Mouse (Mus musculus) midbrain, embryonic 11.5 days (tissue): ENCODE measurements at regions not wholly inside any gene's neighbourhood (a gene's known extent, or its start where the extent isn't known, plus 50 kb on each side); places are given as distances from the start of the nearest gene placed in this dataset.
A peak's percentile ranks its signal among the peaks of the same experiment; 100 is the strongest.

Source experiments
- ATAC-seq: fragments of 200-750 bp; cut with Nextera tagmentation; 2 replicates; pipeline ENCODE4 v1.8.0; 2017; ENCODE audit warnings: moderate TSS enrichment, moderate library complexity; ENCODE audit not compliant: low FRiP score
- DNase-seq: peaks from one replicate; pipeline ENCODE4 v3.0.0; 2015; ENCODE audit warnings: low spot score; ENCODE audit errors: missing footprints
- H3K27ac ChIP-seq: fragments of 300-500 bp; sonication (generic); 2 replicates; pipeline ENCODE4 v1.5.1; 2014; ENCODE audit warnings: low read depth, low read length
- H3K27me3 ChIP-seq: fragments of 300-500 bp; sonication (generic); 2 replicates; pipeline ENCODE4 v1.6.1; 2014; ENCODE audit warnings: mild to moderate bottlenecking, low read length, moderate library complexity, mixed read lengths; ENCODE audit not compliant: control insufficient read depth, insufficient read depth
- H3K36me3 ChIP-seq: fragments of 300-500 bp; sonication (generic); 2 replicates; pipeline ENCODE4 v1.6.1; 2014; ENCODE audit warnings: mild to moderate bottlenecking, low read length, moderate library complexity, mixed read lengths; ENCODE audit not compliant: control insufficient read depth, insufficient read depth
- H3K4me1 ChIP-seq: fragments of 300-500 bp; sonication (generic); 2 replicates; pipeline ENCODE4 v1.6.1; 2014; ENCODE audit warnings: low read length; ENCODE audit not compliant: control insufficient read depth, insufficient read depth
- H3K4me2 ChIP-seq: fragments of 300-500 bp; sonication (generic); 2 replicates; pipeline ENCODE4 v1.6.1; 2014; ENCODE audit warnings: mild to moderate bottlenecking, moderate library complexity
- H3K4me3 ChIP-seq: fragments of 300-500 bp; sonication (generic); 2 replicates; pipeline ENCODE4 v1.5.1; 2014; ENCODE audit warnings: low read depth, low read length
- H3K9ac ChIP-seq: fragments of 300-500 bp; sonication (generic); 2 replicates; pipeline ENCODE4 v1.6.1; 2014; ENCODE audit warnings: low read length
- H3K9me3 ChIP-seq: fragments of 300-500 bp; sonication (generic); 2 replicates; pipeline ENCODE4 v1.6.1; 2016; ENCODE audit warnings: low read length; ENCODE audit not compliant: control insufficient read depth
- WGBS: fragments of 180-500 bp; shearing (Covaris S2); extraction: QIAGEN DNeasy Blood & Tissue Kit; methylation state at CpG from one replicate; pipeline ENCODE4 v1.1.7; 2014; 5-methylcytosine and 5-hydroxymethylcytosine counted together

GRCm38 (mm10) chr9:72166084-72166483, 54.4 kb upstream of the Tcf12 start:
- H3K4me3 ChIP-seq: no peak overlapping the region
- ATAC-seq: no peak
- no peak for DNase-seq
- H3K4me1 ChIP-seq: peaks cover 10% of the 10 kb centered on the region
- H3K36me3 ChIP-seq: no peaks in the 10 kb centered on the region
- WGBS: 86% methylated on average over 5 of the region's 5 CpGs
- H3K9me3 ChIP-seq: no peaks in the 10 kb centered on the region
- no peak overlapping the region for H3K4me2 ChIP-seq
- no peaks in the 10 kb centered on the region for H3K27me3 ChIP-seq
- H3K9ac ChIP-seq: no peak overlapping the region
- no peak overlapping the region for H3K27ac ChIP-seq

DNA sequence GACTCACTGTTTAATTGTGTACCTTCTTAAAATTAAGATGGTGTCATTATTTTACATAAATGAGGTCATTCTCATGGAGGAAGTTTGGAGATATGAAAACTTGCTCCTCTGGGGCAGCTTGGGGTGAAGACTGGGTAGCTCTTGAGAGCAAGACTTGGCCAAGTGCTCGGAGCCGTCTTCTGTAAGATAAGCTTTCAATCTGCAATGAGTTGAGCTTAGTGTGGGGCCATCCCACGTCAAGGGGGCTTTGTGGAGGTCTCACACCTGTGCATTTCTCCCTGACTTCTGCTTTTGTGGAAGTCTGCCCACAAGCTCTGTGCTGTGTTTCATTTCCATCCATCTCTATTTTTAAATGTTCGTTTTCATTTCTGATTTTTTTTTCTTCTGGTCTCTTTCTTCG, 54.9 kb upstream of the Tcf12 start:
- no peaks in the 10 kb centered on the region for H3K9me3 ChIP-seq
- no peak overlapping the region for H3K27ac ChIP-seq
- peaks cover 10% of the 10 kb centered on the region for H3K4me1 ChIP-seq
- ATAC-seq (no peak), DNase-seq (no peak)
- no peak overlapping the region for H3K4me3 ChIP-seq
- H3K27me3 ChIP-seq: no peaks in the 10 kb centered on the region
- H3K36me3 ChIP-seq: no peaks in the 10 kb centered on the region
- no peak overlapping the region for H3K9ac ChIP-seq
- H3K4me2 ChIP-seq: no peak overlapping the region
- WGBS: 82% methylated on average over 5 of the region's 5 CpGs

DNA sequence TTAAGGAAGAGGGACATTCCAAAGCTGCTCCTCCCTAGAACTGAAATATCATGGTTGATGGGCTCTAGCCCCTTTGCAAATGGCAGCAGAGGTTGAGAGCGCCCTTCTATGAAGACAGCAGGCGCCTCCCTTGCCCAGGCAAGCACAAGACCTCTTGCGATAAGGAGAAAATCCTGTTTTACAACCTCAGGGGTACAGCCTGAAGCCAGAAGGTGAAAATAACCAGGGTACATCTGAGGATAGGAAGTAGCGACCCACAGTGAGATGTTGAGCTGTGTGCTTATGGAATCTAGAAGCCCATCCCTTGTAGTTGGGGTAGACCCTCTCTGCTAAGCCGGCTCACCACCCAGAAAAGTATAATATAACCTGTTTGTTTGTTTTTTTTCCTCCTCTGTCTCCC, 57.6 kb upstream of the Tcf12 start:
- DNase-seq (peak; percentile 91), ATAC-seq (no peak; the same call in 1 of the 2 replicates)
- Histone ChIP-seq H3K4me3 (no peak overlapping the region), H3K36me3 (no peaks in the 10 kb centered on the region), H3K27me3 (no peaks in the 10 kb centered on the region), H3K4me2 (peak overlapping the region; percentile 50; the same call in 1 of the 2 replicates), H3K9ac (peak overlapping the region; percentile 61), H3K9me3 (no peaks in the 10 kb centered on the region), H3K4me1 (peaks cover 10% of the 10 kb centered on the region), H3K27ac (peak overlapping the region; percentile 69)
- WGBS: 43% methylated on average over 5 of the region's 5 CpGs

GRCm38 (mm10) chr9:72169728-72170188, 58.1 kb upstream of the Tcf12 start:
- H3K9me3 ChIP-seq: no peaks in the 10 kb centered on the region
- H3K27ac ChIP-seq: peak overlapping the region; percentile 69
- peak; percentile 76 for ATAC-seq
- peak overlapping the region; percentile 21 for H3K4me3 ChIP-seq
- no peaks in the 10 kb centered on the region for H3K27me3 ChIP-seq
- WGBS: 2% methylated on average over 12 of the region's 12 CpGs
- no peaks in the 10 kb centered on the region for H3K36me3 ChIP-seq
- H3K4me2 ChIP-seq: peak overlapping the region; percentile 50
- peak; percentile 93 for DNase-seq
- H3K4me1 ChIP-seq: peaks cover 10% of the 10 kb centered on the region
- peak overlapping the region; percentile 61 for H3K9ac ChIP-seq

- H3K9ac ChIP-seq: peak overlapping the region; percentile 61
- peaks cover 10% of the 10 kb centered on the region for H3K4me1 ChIP-seq
- no peaks in the 10 kb centered on the region for H3K9me3 ChIP-seq
- no peaks in the 10 kb centered on the region for H3K27me3 ChIP-seq
- peak overlapping the region; percentile 21 for H3K4me3 ChIP-seq
- WGBS: 3% methylated on average over 9 of the region's 9 CpGs
- peak overlapping the region; percentile 69; the same call in 1 of the 2 replicates for H3K27ac ChIP-seq
- peak overlapping the region; percentile 50 for H3K4me2 ChIP-seq
- ATAC-seq: peak; percentile 66; the same call in 1 of the 2 replicates
- no peaks in the 10 kb centered on the region for H3K36me3 ChIP-seq
- DNase-seq: no peak
These were observed 58.6 kb upstream of the Tcf12 start for GRCm38 (mm10) chr9:72170235-72170634.

- H3K9me3 ChIP-seq: no peaks in the 10 kb centered on the region
- H3K36me3 ChIP-seq: no peaks in the 10 kb centered on the region
- H3K4me2 ChIP-seq: no peak overlapping the region
- H3K4me3 ChIP-seq: no peak overlapping the region
- WGBS: 100% methylated on average over 1 of the region's 1 CpGs
- no peaks in the 10 kb centered on the region for H3K27me3 ChIP-seq
- no peak overlapping the region for H3K27ac ChIP-seq
- H3K9ac ChIP-seq: no peak overlapping the region
- H3K4me1 ChIP-seq: peaks cover 10% of the 10 kb centered on the region
- DNase-seq: no peak
- ATAC-seq: no peak
These were observed 60.7 kb upstream of the Tcf12 start for GRCm38 (mm10) chr9:72172331-72172730.

DNA sequence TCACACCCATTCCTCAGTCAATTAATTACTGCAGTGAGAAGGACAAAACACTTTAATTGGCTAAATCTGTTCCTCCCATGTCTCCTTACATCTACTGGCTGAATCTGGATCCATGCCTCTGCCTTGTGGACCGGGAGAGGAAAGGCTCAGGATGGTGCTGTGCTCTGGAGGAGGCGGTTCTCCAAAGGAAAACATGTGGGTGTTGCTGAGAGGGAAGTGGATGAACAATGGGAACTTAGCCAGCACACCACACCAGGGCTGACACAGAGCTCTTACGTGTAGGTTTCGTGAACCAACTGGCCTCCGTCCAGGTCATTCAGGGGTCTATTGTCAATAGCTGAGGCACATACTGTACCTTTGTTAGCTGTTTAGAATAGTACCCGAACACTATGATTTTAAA, 69.3 kb upstream of the Tcf12 start:
- Histone ChIP-seq H3K27ac (no peak overlapping the region), H3K36me3 (no peaks in the 10 kb centered on the region), H3K4me2 (no peak overlapping the region), H3K9me3 (no peaks in the 10 kb centered on the region), H3K27me3 (no peaks in the 10 kb centered on the region), H3K4me3 (no peak overlapping the region), H3K9ac (no peak overlapping the region), H3K4me1 (no peaks in the 10 kb centered on the region)
- ATAC-seq: no peak
- WGBS: 82% methylated on average over 6 of the region's 6 CpGs
- DNase-seq: no peak

GRCm38 (mm10) chr9:72183336-72183735, 71.7 kb upstream of the Tcf12 start:
- no peaks in the 10 kb centered on the region for H3K9me3 ChIP-seq
- H3K4me2 ChIP-seq: no peak overlapping the region
- no peaks in the 10 kb centered on the region for H3K4me1 ChIP-seq
- no peaks in the 10 kb centered on the region for H3K36me3 ChIP-seq
- H3K27ac ChIP-seq: no peak overlapping the region
- ATAC-seq: no peak
- WGBS: 93% methylated on average over 10 of the region's 10 CpGs
- no peak overlapping the region for H3K4me3 ChIP-seq
- no peak overlapping the region for H3K9ac ChIP-seq
- peak; percentile 54 for DNase-seq
- no peaks in the 10 kb centered on the region for H3K27me3 ChIP-seq

GRCm38 (mm10) chr9:72183925-72184324, 72.3 kb upstream of the Tcf12 start:
- DNase-seq (peak; percentile 45), ATAC-seq (no peak)
- Histone ChIP-seq H3K36me3 (no peaks in the 10 kb centered on the region), H3K27me3 (no peaks in the 10 kb centered on the region), H3K27ac (no peak overlapping the region), H3K4me2 (no peak overlapping the region), H3K4me3 (no peak overlapping the region), H3K9ac (no peak overlapping the region), H3K4me1 (no peaks in the 10 kb centered on the region), H3K9me3 (no peaks in the 10 kb centered on the region)
- 88% methylated on average over 10 of the region's 10 CpGs for WGBS
